Mouse (Mus musculus): ENCODE data around the gene Cdca3. TPM values are rescaled to one million over a fixed set of nuclear protein-coding genes. Genes with fewer than 3 reads are reported as not detected.
A peak's percentile ranks its signal among the peaks of the same experiment; 100 is the strongest.
"Not testable (repeated sequence)": the region's sequence is repeated elsewhere in the genome, so short reads cannot be mapped to it uniquely, and the experiment has no call there.

Cdca3 gene
- total RNA-seq (2021) = 1 to 10 TPM in 1 of 2 experiments, under 1 TPM in 1; 0.91 to 1.6 TPM

GRCm38 (mm10) chr6:124828868-124829798 lies at the start of gene Cdca3, which contains the start of gene Usp5:
TSS of gene Cdca3 (plus strand) at chr6:124829547.
TSS of gene Usp5 (minus strand) at chr6:124829484.
- intact Hi-C loops (cut with DNase I) = no loop called here

GRCm38 (mm10) chr6:124779984-124780416 lies 49.3 kb upstream of the Cdca3 start:
- no peak for DNase-seq (ENCODE audit: low spot score)
- intact Hi-C loops (cut with DNase I) = no loop called here

More at GRCm38 (mm10) chr6:124828868-124829798, at the start of gene Cdca3, which contains the start of gene Usp5:
- peak; percentile 99 for DNase-seq (ENCODE audit: low spot score)

- intact Hi-C loops (cut with DNase I) = no loop called here
- no peak for DNase-seq (ENCODE audit: low spot score)
Observed at GRCm38 (mm10) chr6:124780917-124781316, 48.4 kb upstream of the Cdca3 start.

GRCm38 (mm10) chr6:124782436-124782835 lies 46.9 kb upstream of the Cdca3 start:
- no peak for DNase-seq (ENCODE audit: low spot score)
- intact Hi-C loops (cut with DNase I) = no loop called here

- DNase-seq (ENCODE audit: low spot score) = no peak
- intact Hi-C loops (cut with DNase I) = no loop called here
Observed at GRCm38 (mm10) chr6:124786756-124787420, 42.5 kb upstream of the Cdca3 start.

GRCm38 (mm10) chr6:124787722-124788121 lies 41.6 kb upstream of the Cdca3 start:
- DNase-seq (ENCODE audit: low spot score) = no peak

GRCm38 (mm10) chr6:124789519-124789918 lies 39.8 kb upstream of the Cdca3 start:
- intact Hi-C loops (cut with DNase I) = no loop called here

More at GRCm38 (mm10) chr6:124787722-124788121, 41.6 kb upstream of the Cdca3 start:
- intact Hi-C loops (cut with DNase I) = no loop called here

GRCm38 (mm10) chr6:124790121-124790520 lies 39.2 kb upstream of the Cdca3 start:
- no peak for DNase-seq (ENCODE audit: low spot score)
- intact Hi-C loops (cut with DNase I) = no loop called here

More at GRCm38 (mm10) chr6:124789519-124789918, 39.8 kb upstream of the Cdca3 start:
- no peak for DNase-seq (ENCODE audit: low spot score)

- intact Hi-C loops (cut with DNase I) = no loop called here
- no peak for DNase-seq (ENCODE audit: low spot score)
Observed at GRCm38 (mm10) chr6:124791911-124792310, 37.4 kb upstream of the Cdca3 start.

- DNase-seq (ENCODE audit: low spot score) = no peak
- intact Hi-C loops (cut with DNase I) = no loop called here
Observed at GRCm38 (mm10) chr6:124795781-124796180, 33.6 kb upstream of the Cdca3 start.

- DNase-seq (ENCODE audit: low spot score) = no peak
Observed at GRCm38 (mm10) chr6:124796200-124796599, 33.1 kb upstream of the Cdca3 start.

GRCm38 (mm10) chr6:124802400-124802799 lies 26.9 kb upstream of the Cdca3 start:
- intact Hi-C loops (cut with DNase I); DNase-seq (ENCODE audit: low spot score): not testable (repeated sequence)

More at GRCm38 (mm10) chr6:124796200-124796599, 33.1 kb upstream of the Cdca3 start:
- intact Hi-C loops (cut with DNase I) = no loop called here

GRCm38 (mm10) chr6:124803061-124803460 lies 26.3 kb upstream of the Cdca3 start:
- no peak for DNase-seq (ENCODE audit: low spot score)
- intact Hi-C loops (cut with DNase I) = no loop called here

GRCm38 (mm10) chr6:124803691-124804090 lies 25.7 kb upstream of the Cdca3 start:
- intact Hi-C loops (cut with DNase I); DNase-seq (ENCODE audit: low spot score): not testable (repeated sequence)

GRCm38 (mm10) chr6:124804341-124804740 lies 25.0 kb upstream of the Cdca3 start:
- intact Hi-C loops (cut with DNase I) = no loop called here
- no peak for DNase-seq (ENCODE audit: low spot score)

- intact Hi-C loops (cut with DNase I) = no loop called here
Observed at GRCm38 (mm10) chr6:124805341-124806321, 23.7 kb upstream of the Cdca3 start.

GRCm38 (mm10) chr6:124806446-124807140 lies 22.8 kb upstream of the Cdca3 start:
- DNase-seq (ENCODE audit: low spot score) = no peak
- intact Hi-C loops (cut with DNase I) = no loop called here

More at GRCm38 (mm10) chr6:124805341-124806321, 23.7 kb upstream of the Cdca3 start:
- DNase-seq (ENCODE audit: low spot score) = peak; percentile 90

GRCm38 (mm10) chr6:124807366-124807765 lies 22.0 kb upstream of the Cdca3 start:
- intact Hi-C loops (cut with DNase I) = no loop called here
- DNase-seq (ENCODE audit: low spot score) = no peak

- DNase-seq (ENCODE audit: low spot score) = no peak
- intact Hi-C loops (cut with DNase I) = loop anchor here (2.0 kb wide), 1 partner anchor 39 kb away; no protein-coding TSS in a partner anchor
Observed at GRCm38 (mm10) chr6:124807986-124808357, 21.4 kb upstream of the Cdca3 start.
